Mouse (Mus musculus) bone marrow, adult 2 months (tissue): ENCODE results near the gene Erich6.

Experiments used
- CTCF ChIP-seq: fragments of 200-500 bp; IDR thresholded peaks from 2 replicates; pipeline ENCODE4 v1.5.1; 2011; ENCODE audit warnings: low read length, control low read depth; ENCODE audit not compliant: control insufficient read depth, insufficient read depth
- POLR2A ChIP-seq: fragments of 200-500 bp; IDR thresholded peaks from 2 replicates; pipeline ENCODE4 v1.6.1; 2011; ENCODE audit warnings: low read depth, mild to moderate bottlenecking, control low read depth, low read length, borderline replicate concordance; ENCODE audit not compliant: control insufficient read depth

DNA sequence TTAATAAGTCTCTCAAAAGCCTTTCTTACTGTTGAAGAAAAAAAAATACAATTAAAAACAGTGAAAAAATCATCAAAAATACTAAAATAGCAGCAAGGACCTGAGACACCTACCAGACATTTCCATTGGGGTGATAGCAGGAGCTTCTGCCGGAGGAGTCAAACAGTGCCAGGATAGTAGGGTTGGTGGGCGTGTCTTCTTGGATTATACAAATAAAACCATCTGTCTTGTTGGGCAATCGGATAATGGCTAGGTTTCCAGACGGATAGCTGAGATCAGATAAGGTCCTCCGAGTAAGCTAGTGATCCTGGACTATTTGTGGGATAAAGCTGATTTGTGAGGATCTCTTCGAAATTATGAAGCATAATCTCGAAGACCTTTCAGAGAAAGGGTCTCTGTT is 15.9 kb downstream of the Erich6 start:
- TF ChIP-seq CTCF (no peak), POLR2A (no peak)
